Mouse (Mus musculus) stomach, postnatal 0 days (tissue): ENCODE measurements around the gene Olfr2. TPM values are rescaled to one million over a fixed set of nuclear protein-coding genes. Genes with fewer than 3 reads are reported as not detected.

Experiments used
- ATAC-seq: fragments of 200-750 bp; cut with Nextera tagmentation; 2 replicates; pipeline ENCODE4 v1.8.0; 2017; ENCODE audit not compliant: low FRiP score, low TSS enrichment
- DNase-seq: peaks from one replicate; pipeline ENCODE4 v3.0.0-alpha.2; 2016; ENCODE audit warnings: low spot score
- H3K27ac ChIP-seq: fragments of 300-500 bp; sonication (generic); replicated peaks from 2 replicates; pipeline ENCODE4 v1.5.1; 2014; ENCODE audit warnings: mild to moderate bottlenecking, control low read depth
- H3K27me3 ChIP-seq: fragments of 300-500 bp; sonication (generic); 2 replicates; pipeline ENCODE4 v1.6.1; 2014; ENCODE audit warnings: low read length; ENCODE audit not compliant: control insufficient read depth, insufficient read depth
- H3K36me3 ChIP-seq: fragments of 300-500 bp; sonication (generic); 2 replicates; pipeline ENCODE4 v1.6.1; 2014; ENCODE audit warnings: low read length, mixed read lengths; ENCODE audit not compliant: control insufficient read depth, insufficient read depth
- H3K4me1 ChIP-seq: fragments of 300-500 bp; sonication (generic); replicated peaks from 2 replicates; pipeline ENCODE4 v1.6.1; 2014; ENCODE audit warnings: antibody characterized with exemption; ENCODE audit not compliant: control insufficient read depth, insufficient read depth
- H3K4me2 ChIP-seq: fragments of 300-500 bp; sonication (generic); replicated peaks from 2 replicates; pipeline ENCODE4 v1.6.1; 2014; ENCODE audit warnings: low read depth, mild to moderate bottlenecking, control low read depth, moderate library complexity
- H3K4me3 ChIP-seq: fragments of 300-500 bp; sonication (generic); 2 replicates; pipeline ENCODE4 v1.5.1; 2014; ENCODE audit warnings: low read depth, low read length, control low read depth
- H3K9ac ChIP-seq: fragments of 300-500 bp; sonication (generic); 2 replicates; pipeline ENCODE4 v1.6.1; 2014; ENCODE audit warnings: mild to moderate bottlenecking, low read length, control low read depth, mixed read lengths
- H3K9me3 ChIP-seq: fragments of 300-500 bp; sonication (generic); 2 replicates; pipeline ENCODE4 v1.6.1; 2016; ENCODE audit warnings: low read length; ENCODE audit not compliant: control insufficient read depth
- CTCF ChIP-seq: IDR thresholded peaks from 2 replicates; pipeline ENCODE4 v1.5.1; 2016; ENCODE audit warnings: antibody characterized with exemption, low read depth, mild to moderate bottlenecking, moderate library complexity
- EP300 ChIP-seq: optimal IDR thresholded peaks from 2 replicates; pipeline ENCODE3; 2016; ENCODE audit warnings: antibody characterized with exemption
- WGBS: fragments of 180-500 bp; shearing (Covaris S2); extraction: QIAGEN DNeasy Blood & Tissue Kit; methylation state at CpG from one replicate; pipeline ENCODE4 v1.1.7; 2014; 5-methylcytosine and 5-hydroxymethylcytosine counted together
- polyA plus RNA-seq: library from polyadenylated mRNA; unstranded; fragments of >200 nt; fragmentation: Nextera tagmentation; extraction: Ambion mirVana; gene quantifications from 2 replicates; pipeline ENCODE4 v1.2.1, GENCODE M21; 2015

The Olfr2 gene
- polyA plus RNA-seq, 1 experiment from 2014 or later, result not detected

DNA sequence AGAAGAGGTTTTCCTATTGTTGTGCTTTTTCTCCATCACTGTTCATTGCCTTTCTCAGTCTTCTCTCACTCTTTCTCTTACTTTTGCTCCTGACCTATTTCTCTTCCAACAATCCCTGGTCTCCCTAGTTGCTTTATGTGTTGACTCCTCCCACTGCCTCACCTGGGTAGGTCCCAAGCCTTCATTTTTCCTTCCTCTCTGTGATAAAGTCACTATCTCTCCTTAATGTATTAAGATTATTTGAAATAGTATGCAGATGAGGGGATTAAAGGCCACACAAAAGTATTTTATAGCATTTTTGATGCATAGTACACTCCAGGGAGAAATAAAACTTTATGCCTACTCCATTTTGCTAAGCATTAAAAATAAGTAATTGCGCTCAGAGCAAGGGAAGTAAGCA is 42.0 kb downstream of the Olfr2 start, which contains the start of gene Olfr6:
Gene Olfr6 (minus strand): TSS at position 101 of the 400 bp plus-strand sequence.
- Histone ChIP-seq H3K9me3 (no peaks in the 10 kb centered on the region), H3K27me3 (no peaks in the 10 kb centered on the region), H3K4me2 (no peak within 1 kb of the TSS), H3K36me3 (no peaks in the 10 kb centered on the region), H3K4me1 (no peaks in the 10 kb centered on the region), H3K27ac (no peak within 1 kb of the TSS), H3K4me3 (no peak within 1 kb of the TSS), H3K9ac (no peak within 1 kb of the TSS)
- 83% methylated on average over 1 of the region's 1 CpGs for WGBS
- ATAC-seq (no peak), DNase-seq (no peak)
- TF ChIP-seq EP300, result no peak
- no peak for TF ChIP-seq CTCF

DNA sequence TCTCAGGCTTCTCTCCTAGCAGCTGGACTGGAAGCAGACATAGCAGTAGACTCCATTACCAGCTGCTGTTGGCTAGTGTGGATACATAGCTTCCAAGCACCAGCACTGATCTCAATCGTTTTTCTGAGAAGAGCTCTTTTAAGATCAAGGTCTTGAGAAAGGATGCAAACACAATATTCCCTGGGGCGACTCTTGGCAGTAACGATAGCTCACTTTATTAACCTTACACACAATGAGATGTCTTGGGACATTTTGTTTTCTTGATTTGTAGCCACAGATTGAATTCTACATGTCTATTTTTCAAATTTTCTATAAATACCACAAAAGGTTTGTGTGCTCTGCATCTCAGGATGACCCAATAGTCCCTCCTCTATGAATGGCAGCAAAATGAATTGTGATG is 57.7 kb downstream of the Olfr2 start, which contains the start of gene Olfr710:
Gene Olfr710 (minus strand): TSS at position 101 of the 400 bp plus-strand sequence.
- no peak within 1 kb of the TSS for H3K4me3 ChIP-seq
- ATAC-seq, result no peak
- 65% methylated on average over 3 of the region's 3 CpGs for WGBS
- H3K27me3 ChIP-seq, result no peaks in the 10 kb centered on the region
- no peak for DNase-seq
- H3K9ac ChIP-seq, result no peak within 1 kb of the TSS
- H3K4me2 ChIP-seq, result no peak within 1 kb of the TSS
- TF ChIP-seq EP300 (no peak), CTCF (no peak)
- no peak within 1 kb of the TSS for H3K27ac ChIP-seq
- H3K9me3 ChIP-seq, result no peaks in the 10 kb centered on the region
- no peaks in the 10 kb centered on the region for H3K36me3 ChIP-seq
- H3K4me1 ChIP-seq, result no peaks in the 10 kb centered on the region

Other genes starting within 250 kb of the Olfr2 start
- not detected in 2 replicates for gene Olfr699, start 212.9 kb downstream of the Olfr2 start, polyA plus RNA-seq
- gene Olfr700, start 197.2 kb downstream of the Olfr2 start, polyA plus RNA-seq, result not detected in 2 replicates
- gene Olfr701, start 191.9 kb downstream of the Olfr2 start, polyA plus RNA-seq, result not detected in 2 replicates
- gene Olfr702, start 172.2 kb downstream of the Olfr2 start, polyA plus RNA-seq, result not detected in 2 replicates
- not detected in 2 replicates for gene Olfr703, start 162.7 kb downstream of the Olfr2 start, polyA plus RNA-seq
- not detected in 2 replicates for gene Olfr704, start 142.9 kb downstream of the Olfr2 start, polyA plus RNA-seq
- not detected in 2 replicates for gene Olfr705, start 129.2 kb downstream of the Olfr2 start, polyA plus RNA-seq
- not detected in 2 replicates for gene Olfr706, start 117.9 kb downstream of the Olfr2 start, polyA plus RNA-seq
- not detected in 2 replicates for gene Olfr707, start 104.8 kb downstream of the Olfr2 start, polyA plus RNA-seq
- not detected in 2 replicates for gene Olfr1532-ps1, start 98.1 kb downstream of the Olfr2 start, polyA plus RNA-seq
- gene Olfr709-ps1, start 73.9 kb downstream of the Olfr2 start, polyA plus RNA-seq, result not detected in 2 replicates
- 0.07 TPM in 1 of 2 replicates, not detected in the other for gene Olfr710, start 57.8 kb downstream of the Olfr2 start, polyA plus RNA-seq
- gene Olfr6, start 42.1 kb downstream of the Olfr2 start, polyA plus RNA-seq, result not detected in 2 replicates
- gene Olfr711, start 30.6 kb downstream of the Olfr2 start, polyA plus RNA-seq, result not detected in 2 replicates
- gene Olfr713, start 25.1 kb upstream of the Olfr2 start, polyA plus RNA-seq, result not detected in 2 replicates
- gene Olfr714, start 64.9 kb upstream of the Olfr2 start, polyA plus RNA-seq, result not detected in 2 replicates
- not detected in 2 replicates for gene Olfr17, start 87.1 kb upstream of the Olfr2 start, polyA plus RNA-seq
- gene Olfr715b, start 104.3 kb upstream of the Olfr2 start, polyA plus RNA-seq, result not detected in 2 replicates
- 0.02 TPM in 1 of 2 replicates, not detected in the other for gene Olfr715, start 125.0 kb upstream of the Olfr2 start, polyA plus RNA-seq
- not detected in 2 replicates for gene Olfr716, start 132.3 kb upstream of the Olfr2 start, polyA plus RNA-seq
- not detected in 2 replicates for gene Nlrp14, start 160.9 kb upstream of the Olfr2 start, polyA plus RNA-seq
- gene Rbmxl2, start 203.4 kb upstream of the Olfr2 start, polyA plus RNA-seq, result not detected in 2 replicates